In genomic region chr3:123515600-123516359, GRCm38 (mm10) we compare ENCODE assay signal across 10 mouse cellular contexts.
DNase-seq lines count a peak whose midpoint lies in the region; ATAC-seq and TF ChIP-seq lines count a peak whose summit lies in the region.
"Had no signal": no experiment of that assay in that cellular context is flagged by ENCODE, and none has a peak within 500 bp of the region (broad histone marks: within the 10 kb centered on the region; RNA-seq: fewer than 3 reads in every experiment).

No protein-coding gene starts in this region.

- WGBS in midbrain, postnatal 0 days = 22% methylated on average over 5 of the region's 5 CpGs

- H3K36me3 ChIP-seq in midbrain, postnatal 0 days (ENCODE audit: insufficient read depth, low read length) = no peaks in the 10 kb centered on the region
- H3K36me3 ChIP-seq: embryonic facial prominence, embryonic 12.5 days; limb, embryonic 13.5 days had no signal

- H3K4me1 ChIP-seq in midbrain, postnatal 0 days (ENCODE audit: insufficient read depth, low read length) = no peaks in the 10 kb centered on the region
- H3K4me1 ChIP-seq: embryonic facial prominence, embryonic 12.5 days; limb, embryonic 13.5 days had no signal

- no peaks in the 10 kb centered on the region for H3K27me3 ChIP-seq in midbrain, postnatal 0 days (ENCODE audit: insufficient read depth, low read length)
- H3K27me3 ChIP-seq: embryonic facial prominence, embryonic 12.5 days; limb, embryonic 13.5 days had no signal

- H3K9me3 ChIP-seq in midbrain, postnatal 0 days (ENCODE audit: low read length) = no peaks in the 10 kb centered on the region
- H3K9me3 ChIP-seq: embryonic facial prominence, embryonic 12.5 days; limb, embryonic 13.5 days had no signal

- H3K4me3 ChIP-seq in midbrain, postnatal 0 days (ENCODE audit: low read depth, low read length) = no peak overlapping the region
- H3K4me3 ChIP-seq: embryonic facial prominence, embryonic 12.5 days; limb, embryonic 13.5 days had no signal

- DNase-seq in kidney, adult 18-20 months = peak; percentile 11
- no peak for DNase-seq in kidney, adult 11 months
- DNase-seq in ZHBTc4 (ENCODE audit: low read depth, low spot score) = peak; percentile 66
- DNase-seq in kidney, postnatal 10 days = peak; percentile 63
- DNase-seq in midbrain, postnatal 0 days (ENCODE audit: low spot score) = peak; percentile 79
- no peak for DNase-seq in gastrocnemius, adult 8-10 months (ENCODE audit: low spot score in 2 of 2)

- H3K27ac ChIP-seq in midbrain, postnatal 0 days (ENCODE audit: low read depth, low read length) = no peak overlapping the region
- H3K27ac ChIP-seq: embryonic facial prominence, embryonic 12.5 days; limb, embryonic 13.5 days had no signal

- H3K9ac ChIP-seq in midbrain, postnatal 0 days (replicated peaks; ENCODE audit: low read length, poor library complexity, severe bottlenecking) = no peak overlapping the region
- H3K9ac ChIP-seq: embryonic facial prominence, embryonic 12.5 days; limb, embryonic 13.5 days had no signal

- peak; percentile 84 for TF ChIP-seq CTCF in midbrain, postnatal 0 days (IDR thresholded peaks at IDR 0.05)

- no peak overlapping the region for H3K4me2 ChIP-seq in midbrain, postnatal 0 days (ENCODE audit: low read depth, low read length, poor library complexity, severe bottlenecking)
- H3K4me2 ChIP-seq: embryonic facial prominence, embryonic 12.5 days; limb, embryonic 13.5 days had no signal

- ATAC-seq in CD4-positive, CD25-positive, alpha-beta regulatory T cell, adult 4 months = peak; percentile 83
- peak; percentile 66; the same call in 1 of the 2 replicates for ATAC-seq in erythroid progenitor cell, adult 5-6 weeks (replicated peaks; ENCODE audit: low FRiP score, poor library complexity, severe bottlenecking)
- ATAC-seq in midbrain, postnatal 0 days (ENCODE audit: low FRiP score) = no peak

Comparison
In these comparisons a context has a peak if more than half of its experiments do, and no peak if none do; other contexts are left out.
1. DNase-seq: peak in kidney, adult 18-20 months (single experiment), ZHBTc4 (single experiment), kidney, postnatal 10 days (single experiment) and midbrain, postnatal 0 days (single experiment); none in kidney, adult 11 months (single experiment) and gastrocnemius, adult 8-10 months (0 of 2).